Mouse (Mus musculus) c-Kit-positive CD71-negative TER-119-negative erythroid progenitor cells, embryonic 14.5 days (primary cell): ENCODE data around the gene Tesc.

ENCODE experiments used
- DNase-seq: peaks from one replicate; pipeline ENCODE4 v3.0.0-alpha.2; 2013; ENCODE audit warnings: low read depth

Gene Tesc

DNA sequence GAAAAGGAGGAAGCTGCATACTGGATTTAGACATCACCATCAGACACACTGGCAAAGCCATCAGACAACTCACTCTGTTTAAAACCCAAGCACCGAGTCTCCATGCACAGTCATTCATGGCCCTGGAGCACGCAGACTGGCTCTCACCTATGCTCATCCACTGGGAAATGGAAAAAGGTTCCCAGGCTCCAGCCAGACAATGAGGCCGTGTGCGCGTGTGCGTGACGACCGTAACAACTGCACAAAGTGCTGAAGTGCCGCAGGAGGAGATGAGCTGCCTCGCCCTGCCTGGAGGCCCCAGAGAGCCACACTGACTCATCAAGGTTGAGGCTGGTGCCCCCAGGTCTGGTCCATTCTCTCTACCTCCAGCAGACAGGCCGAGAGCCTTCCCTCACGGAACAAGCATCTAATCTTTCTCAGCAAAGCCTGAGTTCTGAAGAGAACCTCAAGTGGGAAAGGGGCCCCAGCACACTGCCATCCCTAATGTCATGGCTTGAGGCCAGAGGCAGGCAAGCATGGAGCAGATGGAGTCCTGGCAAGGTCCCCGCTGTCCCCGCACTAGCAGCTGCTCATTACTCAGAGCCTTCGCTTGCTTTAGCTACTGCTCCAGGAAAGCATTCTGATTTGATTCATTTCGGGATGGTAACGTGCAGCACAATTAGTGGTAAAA is 80.7 kb downstream of the Tesc start:
- no peak for DNase-seq

DNA sequence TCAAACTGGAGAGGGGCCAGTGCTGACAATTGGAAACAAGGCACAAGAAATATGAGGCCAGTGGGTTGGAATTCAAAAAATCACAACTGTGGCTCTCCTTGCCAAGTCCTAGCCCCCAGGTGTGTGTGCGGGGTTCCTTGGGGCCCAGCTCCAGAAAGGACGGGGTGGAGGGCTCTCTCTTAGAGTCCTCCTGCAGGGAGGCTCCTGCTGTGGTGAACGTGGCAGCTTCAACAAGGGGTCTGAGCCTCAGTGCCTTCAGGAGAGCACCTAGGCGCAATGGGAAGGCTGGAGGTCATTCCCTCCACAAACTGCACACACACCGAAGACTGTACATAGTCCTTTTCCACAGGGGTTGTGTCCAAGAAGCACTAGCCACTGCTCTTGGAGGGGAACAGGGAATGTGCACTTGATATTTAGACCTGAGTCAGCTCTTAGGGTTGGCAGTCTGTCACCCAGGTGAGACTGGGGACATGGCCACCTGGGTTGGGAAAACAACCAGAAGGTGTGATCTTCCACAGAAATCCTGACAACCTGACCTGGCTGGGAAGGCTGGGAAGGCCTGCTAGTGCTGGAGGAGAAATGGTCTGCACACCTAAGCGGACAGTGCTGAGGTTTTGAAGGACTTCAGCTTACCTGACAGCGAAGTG is 81.4 kb downstream of the Tesc start:
- no peak for DNase-seq
